Mouse (Mus musculus) hindbrain, embryonic 10.5 days (tissue): ENCODE data around the gene Dgkh. TPM values are rescaled to one million over a fixed set of nuclear protein-coding genes. Genes with fewer than 3 reads are reported as not detected.

Experiments used
- DNase-seq: peaks from one replicate; pipeline ENCODE4 v3.0.0-alpha.2; 2017; ENCODE audit warnings: low spot score
- H3K27ac ChIP-seq: fragments of 300-500 bp; sonication (generic); 2 replicates; pipeline ENCODE4 v1.5.1; 2016; ENCODE audit warnings: mild to moderate bottlenecking, moderate library complexity
- H3K27me3 ChIP-seq: fragments of 300-500 bp; sonication (generic); 2 replicates; pipeline ENCODE4 v1.6.1; 2016; ENCODE audit warnings: mild to moderate bottlenecking; ENCODE audit not compliant: poor library complexity, insufficient read depth, severe bottlenecking
- H3K36me3 ChIP-seq: fragments of 300-500 bp; sonication (generic); 2 replicates; pipeline ENCODE4 v1.6.1; 2016; ENCODE audit warnings: mild to moderate bottlenecking, moderate library complexity
- H3K4me1 ChIP-seq: fragments of 300-500 bp; sonication (generic); replicated peaks from 2 replicates; pipeline ENCODE4 v1.6.1; 2016; ENCODE audit warnings: mild to moderate bottlenecking
- H3K4me3 ChIP-seq: fragments of 300-500 bp; sonication (generic); 2 replicates; pipeline ENCODE4 v1.5.1; 2016; ENCODE audit warnings: mild to moderate bottlenecking, moderate library complexity
- H3K9me3 ChIP-seq: fragments of 300-500 bp; sonication (generic); 2 replicates; pipeline ENCODE4 v1.6.1; 2016; ENCODE audit warnings: mild to moderate bottlenecking, moderate library complexity
- WGBS: fragments of 180-500 bp; shearing (Covaris S2); methylation state at CpG from one replicate; pipeline ENCODE4 v1.1.7; 2016; 5-methylcytosine and 5-hydroxymethylcytosine counted together
- polyA plus RNA-seq: library from polyadenylated mRNA; unstranded; fragments of >200 nt; fragmentation: Nextera tagmentation; extraction: Ambion mirVana; gene quantifications from 2 replicates; pipeline ENCODE4 v1.2.1, GENCODE M21; 2016

The Dgkh gene
- polyA plus RNA-seq, 1 experiment from 2014 or later, result 0.88 TPM

DNA sequence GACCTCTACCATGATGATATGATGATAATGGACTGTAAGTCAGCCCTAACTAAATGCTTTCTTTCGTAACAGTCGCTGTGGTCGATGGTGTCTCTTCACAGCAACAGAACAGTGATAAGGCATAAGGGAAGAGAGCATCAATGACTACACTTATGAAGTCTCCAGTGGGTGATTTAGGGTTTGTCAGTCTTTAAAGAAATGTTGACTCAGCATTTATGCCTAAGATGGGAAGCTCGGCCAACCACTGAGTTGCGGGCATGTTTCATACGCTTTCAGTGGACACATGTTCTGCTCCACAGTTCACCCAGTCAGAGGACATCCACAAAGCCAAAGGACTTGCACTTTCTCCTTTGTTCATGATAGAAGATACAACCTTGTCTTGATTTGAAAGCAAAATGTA is 73.9 kb downstream of the Dgkh start:
- WGBS, result 96% methylated on average over 6 of the region's 6 CpGs
- Histone ChIP-seq H3K9me3 (peaks cover 14% of the 10 kb centered on the region), H3K36me3 (peaks cover 4% of the 10 kb centered on the region; the same call in 1 of the 2 replicates), H3K27ac (no peak overlapping the region), H3K4me1 (0 out of 2 replicates have a peak, but pooled peaks cover 4% of the 10 kb centered on the region), H3K27me3 (no peaks in the 10 kb centered on the region), H3K4me3 (no peak overlapping the region)
- DNase-seq, result no peak

DNA sequence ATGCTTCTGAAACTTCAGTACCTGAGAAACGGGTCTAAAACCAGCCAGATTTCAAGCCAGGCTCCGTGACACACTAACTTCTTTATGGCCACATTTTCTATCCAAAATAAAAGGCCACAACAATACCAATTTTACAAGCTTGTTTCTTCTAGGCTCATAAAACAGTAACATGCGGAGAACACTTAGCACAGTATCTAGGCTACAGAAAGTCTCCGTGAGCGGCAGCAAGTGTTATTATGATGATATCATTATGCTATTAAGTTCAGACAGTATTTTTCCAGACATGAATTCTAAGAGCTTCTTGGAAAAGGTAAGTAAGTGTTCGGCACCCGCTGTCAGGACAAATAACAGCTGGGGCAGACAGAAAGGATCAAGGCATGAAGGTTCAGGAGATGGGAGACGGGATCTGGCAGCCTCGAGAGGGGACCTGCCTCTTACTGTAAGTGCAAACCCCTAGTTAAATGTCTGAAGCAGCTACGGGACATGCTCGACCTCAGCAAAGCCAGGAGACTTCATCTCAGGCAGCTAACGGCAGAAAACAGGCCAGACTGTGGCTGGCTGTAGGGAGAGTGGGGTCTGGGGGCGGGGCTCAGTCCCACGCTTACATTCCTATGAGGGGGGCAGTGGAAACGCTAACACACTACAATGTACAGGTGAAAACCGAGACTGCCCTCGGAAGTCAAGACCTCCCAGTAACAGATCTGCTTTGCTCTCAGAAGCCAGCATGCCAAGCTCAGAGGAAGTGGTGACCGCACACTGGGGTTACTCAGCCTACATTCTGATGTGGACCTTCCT is 75.5 kb downstream of the Dgkh start:
- peaks cover 4% of the 10 kb centered on the region; the same call in 1 of the 2 replicates for H3K36me3 ChIP-seq
- peaks cover 14% of the 10 kb centered on the region for H3K9me3 ChIP-seq
- no peak overlapping the region for H3K27ac ChIP-seq
- 0 out of 2 replicates have a peak, but pooled peaks cover 4% of the 10 kb centered on the region for H3K4me1 ChIP-seq
- 91% methylated on average over 18 of the region's 18 CpGs for WGBS
- no peak for DNase-seq
- H3K27me3 ChIP-seq, result no peaks in the 10 kb centered on the region
- no peak overlapping the region for H3K4me3 ChIP-seq

DNA sequence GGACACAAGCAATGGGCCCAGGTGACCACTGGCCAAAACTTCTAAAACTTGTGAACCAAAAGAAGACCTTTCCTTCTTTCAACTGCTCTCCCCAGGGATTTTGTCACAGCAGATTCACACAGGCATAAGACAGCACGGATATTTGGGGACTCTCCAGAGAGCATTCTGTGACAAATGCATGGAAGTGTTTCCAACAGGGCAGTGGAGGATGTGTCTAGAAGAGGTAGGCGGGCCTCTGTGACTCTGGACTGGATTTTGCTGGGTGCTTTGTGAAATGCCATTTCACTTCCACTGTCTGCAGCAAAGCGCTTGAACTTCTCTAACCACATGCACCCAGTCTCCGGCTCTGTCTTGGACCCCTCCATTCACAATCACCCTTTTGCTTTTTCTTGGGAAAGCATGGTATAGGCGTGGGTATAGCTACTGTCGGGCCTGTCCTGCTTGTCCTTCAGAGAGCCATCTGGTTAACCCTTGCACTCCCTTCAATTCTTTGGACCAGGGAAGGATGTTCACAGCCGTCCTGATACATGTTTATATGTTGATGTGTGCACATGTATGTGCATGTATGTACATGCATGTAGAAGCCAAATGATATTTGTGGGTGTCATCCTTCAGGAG is 77.5 kb downstream of the Dgkh start:
- Histone ChIP-seq H3K27ac (no peak overlapping the region), H3K27me3 (no peaks in the 10 kb centered on the region), H3K4me3 (no peak overlapping the region), H3K36me3 (peaks cover 4% of the 10 kb centered on the region; the same call in 1 of the 2 replicates), H3K4me1 (0 out of 2 replicates have a peak, but pooled peaks cover 7% of the 10 kb centered on the region), H3K9me3 (peaks cover 8% of the 10 kb centered on the region)
- no peak for DNase-seq
- WGBS, result 85% methylated on average over 7 of the region's 7 CpGs

DNA sequence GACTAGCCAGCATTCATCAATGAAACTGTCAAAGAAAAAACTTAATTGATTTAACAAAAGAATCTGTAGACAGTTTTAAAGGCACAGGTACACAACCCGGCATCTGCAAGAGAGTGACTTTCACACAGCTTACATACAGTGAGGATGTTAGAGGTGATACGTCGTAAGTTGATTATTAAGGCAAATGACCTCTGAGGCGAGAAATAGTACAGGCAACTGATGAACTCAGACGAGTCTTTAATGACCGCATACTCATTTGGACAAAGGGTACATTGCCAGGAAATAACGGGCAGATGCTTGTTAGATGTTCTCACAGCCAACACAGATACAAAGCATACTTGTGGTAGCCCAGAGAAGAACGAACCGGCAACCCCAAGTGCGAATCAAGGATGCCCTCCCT is 78.4 kb downstream of the Dgkh start:
- H3K4me1 ChIP-seq, result 0 out of 2 replicates have a peak, but pooled peaks cover 7% of the 10 kb centered on the region
- peaks cover 8% of the 10 kb centered on the region for H3K9me3 ChIP-seq
- H3K27me3 ChIP-seq, result no peaks in the 10 kb centered on the region
- no peak for DNase-seq
- H3K27ac ChIP-seq, result no peak overlapping the region
- 80% methylated on average over 10 of the region's 10 CpGs for WGBS
- peaks cover 4% of the 10 kb centered on the region; the same call in 1 of the 2 replicates for H3K36me3 ChIP-seq
- no peak overlapping the region for H3K4me3 ChIP-seq

DNA sequence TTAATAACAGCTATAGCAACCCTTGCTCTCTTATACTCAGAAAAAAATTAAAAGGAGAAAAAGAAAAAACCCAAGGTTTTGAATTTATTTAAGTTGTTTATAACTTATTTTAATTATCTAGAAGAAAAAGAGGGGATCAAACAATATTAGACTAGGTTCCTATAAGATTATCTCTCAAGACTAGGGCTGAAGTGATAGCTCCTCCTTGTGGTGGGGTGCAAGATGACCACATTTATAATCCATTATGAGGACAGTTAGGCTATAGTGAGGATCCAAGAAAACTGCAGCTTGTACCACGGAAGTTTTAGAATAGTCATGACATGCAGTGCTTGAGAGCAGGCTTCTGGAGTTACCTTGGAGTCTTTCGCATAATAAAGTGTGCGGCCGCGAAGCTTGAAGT is 79.2 kb downstream of the Dgkh start:
- H3K4me1 ChIP-seq, result 0 out of 2 replicates have a peak, but pooled peaks cover 7% of the 10 kb centered on the region
- whole genome bisulfite sequencing, result 87% methylated on average over 5 of the region's 5 CpGs
- no peak overlapping the region for H3K4me3 ChIP-seq
- H3K9me3 ChIP-seq, result peaks cover 3% of the 10 kb centered on the region
- no peak for DNase-seq
- H3K36me3 ChIP-seq, result no peaks in the 10 kb centered on the region
- H3K27ac ChIP-seq, result no peak overlapping the region
- no peaks in the 10 kb centered on the region for H3K27me3 ChIP-seq

DNA sequence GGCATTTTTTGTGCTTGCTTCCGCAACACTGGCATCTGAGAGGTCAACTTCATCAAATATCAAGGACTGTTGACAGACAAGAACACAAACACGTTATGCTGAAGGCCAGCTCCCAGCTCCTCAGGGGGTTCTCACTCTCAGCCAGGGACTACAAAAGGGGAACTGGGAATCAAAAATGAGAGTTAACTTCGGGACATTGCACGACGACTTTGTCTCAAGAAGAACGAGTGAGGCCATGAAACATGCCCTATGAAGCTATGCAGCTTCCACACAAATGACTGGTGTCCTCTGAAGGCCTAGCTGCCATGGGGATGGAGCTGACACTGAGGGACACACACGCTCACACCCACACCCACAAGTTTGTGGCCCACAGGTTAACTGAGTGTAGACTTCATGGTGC is 80.9 kb downstream of the Dgkh start:
- Histone ChIP-seq H3K27me3 (no peaks in the 10 kb centered on the region), H3K4me1 (0 out of 2 replicates have a peak, but pooled peaks cover 7% of the 10 kb centered on the region), H3K36me3 (no peaks in the 10 kb centered on the region), H3K4me3 (no peak overlapping the region), H3K9me3 (no peaks in the 10 kb centered on the region), H3K27ac (no peak overlapping the region)
- 57% methylated on average over 7 of the region's 7 CpGs for WGBS
- no peak for DNase-seq

DNA sequence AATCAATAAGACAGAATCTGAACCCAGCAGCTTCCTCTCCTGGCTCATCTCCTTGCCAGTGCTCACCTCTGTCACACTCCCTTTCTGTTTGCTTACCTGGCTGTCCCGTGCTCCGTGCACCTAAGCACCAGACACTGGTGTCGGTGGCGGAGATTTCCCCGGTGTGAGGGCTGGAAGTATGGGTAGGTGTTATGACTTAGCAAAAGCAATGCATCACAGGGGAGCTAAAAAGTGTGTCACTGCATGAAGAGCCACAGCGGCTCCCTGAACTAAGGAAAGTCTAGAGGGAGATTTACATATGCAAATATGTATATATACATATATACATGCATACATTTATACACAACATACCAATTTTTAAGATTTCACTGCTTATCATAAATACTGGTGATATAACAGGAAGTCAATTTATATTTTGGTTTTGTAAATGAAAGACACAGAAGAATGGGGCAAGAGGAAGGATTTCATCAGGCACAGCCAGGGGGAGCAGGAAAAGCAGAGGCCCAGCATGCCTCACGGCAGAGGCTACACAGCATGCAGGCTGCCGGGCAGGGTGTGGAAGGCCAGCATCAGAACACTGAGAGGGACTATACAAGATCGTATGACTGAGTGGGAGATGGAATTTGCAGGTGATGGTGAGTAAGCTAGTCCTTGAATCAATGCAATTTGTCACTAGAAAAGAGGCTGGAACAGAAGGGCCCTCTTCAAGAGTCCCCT is 82.0 kb downstream of the Dgkh start:
- Histone ChIP-seq H3K4me1 (0 out of 2 replicates have a peak, but pooled peaks cover 7% of the 10 kb centered on the region), H3K4me3 (no peak overlapping the region), H3K27me3 (no peaks in the 10 kb centered on the region), H3K36me3 (no peaks in the 10 kb centered on the region), H3K27ac (no peak overlapping the region), H3K9me3 (no peaks in the 10 kb centered on the region)
- WGBS, result 80% methylated on average over 9 of the region's 9 CpGs
- DNase-seq, result no peak

DNA sequence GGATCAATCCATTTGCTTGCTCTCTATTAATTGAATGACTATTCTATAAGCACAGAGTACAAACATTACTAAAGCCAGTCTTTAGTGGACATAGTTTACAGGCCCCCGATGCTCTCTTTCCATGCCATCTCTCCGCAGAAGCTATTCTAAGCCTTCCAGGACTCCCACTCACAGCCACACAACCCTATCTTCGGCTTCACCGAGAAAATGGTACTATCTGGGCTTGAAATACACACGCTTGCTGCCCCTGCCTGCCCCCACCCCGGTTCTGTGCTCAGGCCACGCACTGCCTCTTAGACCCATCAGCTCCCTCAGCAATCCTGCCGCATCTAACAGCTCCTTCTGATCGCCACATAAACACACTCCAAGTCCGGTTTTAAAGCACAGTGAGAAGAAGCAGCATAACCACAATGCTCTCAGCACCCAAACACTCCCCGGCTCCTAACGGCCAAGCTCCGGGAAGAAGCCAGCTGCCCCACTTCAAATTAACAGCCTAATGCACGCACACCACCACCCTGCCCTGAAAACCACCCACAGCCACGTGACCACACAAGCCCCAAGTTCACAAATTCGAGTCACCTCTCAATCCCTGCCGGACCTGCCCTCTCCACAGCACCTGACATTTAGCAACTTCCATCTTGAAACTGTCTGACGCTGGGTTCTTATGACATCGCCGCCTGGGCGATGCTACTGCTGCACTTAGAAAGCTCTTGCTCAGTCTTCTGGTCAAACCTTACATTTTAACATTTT is 82.9 kb downstream of the Dgkh start:
- Histone ChIP-seq H3K27me3 (no peaks in the 10 kb centered on the region), H3K36me3 (no peaks in the 10 kb centered on the region), H3K27ac (no peak overlapping the region), H3K4me3 (no peak overlapping the region), H3K9me3 (no peaks in the 10 kb centered on the region), H3K4me1 (0 out of 2 replicates have a peak, but pooled peaks cover 7% of the 10 kb centered on the region)
- 92% methylated on average over 21 of the region's 21 CpGs for WGBS
- DNase-seq, result no peak

DNA sequence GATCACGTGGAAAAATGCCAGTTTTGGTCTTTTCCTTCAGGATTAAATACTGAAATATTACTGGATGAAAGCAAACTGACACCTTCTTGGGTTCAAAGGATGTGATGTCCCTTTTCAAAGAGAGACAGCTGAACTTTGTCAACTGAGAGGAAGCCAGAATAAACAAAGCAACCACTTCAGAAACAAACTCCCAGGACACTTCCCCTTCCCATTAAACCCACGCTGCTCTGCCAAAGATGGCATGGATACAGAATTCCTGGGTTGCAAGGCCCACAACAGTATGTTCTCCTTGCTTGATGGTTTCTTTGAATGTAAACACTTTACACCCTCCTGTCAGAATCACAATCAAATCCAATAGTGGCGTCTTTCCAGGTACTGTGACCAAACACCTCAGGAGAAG is 87.0 kb downstream of the Dgkh start:
- Histone ChIP-seq H3K4me3 (no peak overlapping the region), H3K4me1 (no peaks in the 10 kb centered on the region), H3K36me3 (no peaks in the 10 kb centered on the region), H3K27ac (no peak overlapping the region), H3K9me3 (no peaks in the 10 kb centered on the region), H3K27me3 (no peaks in the 10 kb centered on the region)
- 85% methylated on average over 3 of the region's 3 CpGs for WGBS
- DNase-seq, result no peak

DNA sequence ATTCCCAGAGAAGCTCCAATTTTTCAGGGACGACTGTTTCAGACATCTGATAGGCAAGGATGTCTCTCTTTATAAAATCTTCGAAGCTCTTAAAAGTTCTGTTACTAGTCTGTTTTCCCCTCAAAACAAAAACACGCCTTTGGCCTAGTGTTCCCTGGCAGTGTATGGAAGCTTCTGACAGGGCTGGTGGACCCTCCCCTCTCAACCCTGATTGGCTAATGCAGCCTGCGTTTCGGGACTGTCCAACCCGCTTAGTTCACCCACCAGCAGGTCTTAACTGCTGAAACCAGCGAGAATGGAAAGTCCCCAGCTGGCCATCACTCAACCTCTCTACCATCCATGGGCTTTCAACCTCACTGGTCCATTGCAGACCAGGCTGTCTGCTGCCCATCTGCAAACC is 91.3 kb downstream of the Dgkh start:
- WGBS, result 80% methylated on average over 7 of the region's 7 CpGs
- Histone ChIP-seq H3K27ac (no peak overlapping the region), H3K9me3 (no peaks in the 10 kb centered on the region), H3K36me3 (no peaks in the 10 kb centered on the region), H3K4me3 (no peak overlapping the region), H3K4me1 (peaks cover 8% of the 10 kb centered on the region; the same call in 1 of the 2 replicates), H3K27me3 (no peaks in the 10 kb centered on the region)
- DNase-seq, result no peak

DNA sequence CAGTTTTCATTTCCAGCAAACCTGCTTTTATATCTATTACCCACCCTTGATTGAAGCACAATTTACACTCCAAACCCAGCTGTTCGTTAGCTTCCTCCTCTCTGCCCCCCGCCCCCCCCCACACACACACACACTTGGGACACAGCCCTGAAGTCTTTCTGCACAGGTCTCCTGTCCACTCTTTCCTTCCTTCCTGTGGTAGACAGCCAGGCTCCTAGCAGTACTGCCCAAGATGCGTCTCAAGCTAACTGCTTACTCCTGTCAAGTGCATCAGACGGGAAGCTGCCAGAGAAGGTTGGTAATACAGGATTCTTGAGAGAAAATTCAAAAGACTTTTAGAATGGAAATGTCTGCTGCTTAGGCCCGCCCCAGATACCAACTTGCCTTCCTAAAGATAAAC is 92.9 kb downstream of the Dgkh start:
- H3K27me3 ChIP-seq, result no peaks in the 10 kb centered on the region
- no peak overlapping the region for H3K4me3 ChIP-seq
- H3K27ac ChIP-seq, result no peak overlapping the region
- no peaks in the 10 kb centered on the region for H3K9me3 ChIP-seq
- 86% methylated on average over 5 of the region's 5 CpGs for WGBS
- DNase-seq, result no peak
- peaks cover 11% of the 10 kb centered on the region; the same call in 1 of the 2 replicates for H3K4me1 ChIP-seq
- no peaks in the 10 kb centered on the region for H3K36me3 ChIP-seq
